Mouse (Mus musculus): ENCODE data around the gene Vav2. TPM values are rescaled to one million over a fixed set of nuclear protein-coding genes. Genes with fewer than 3 reads are reported as not detected.
A peak's percentile ranks its signal among the peaks of the same experiment; 100 is the strongest.

Gene Vav2
- polyA plus RNA-seq, 1 experiment from 2014 or later, result 7.1 TPM

DNA sequence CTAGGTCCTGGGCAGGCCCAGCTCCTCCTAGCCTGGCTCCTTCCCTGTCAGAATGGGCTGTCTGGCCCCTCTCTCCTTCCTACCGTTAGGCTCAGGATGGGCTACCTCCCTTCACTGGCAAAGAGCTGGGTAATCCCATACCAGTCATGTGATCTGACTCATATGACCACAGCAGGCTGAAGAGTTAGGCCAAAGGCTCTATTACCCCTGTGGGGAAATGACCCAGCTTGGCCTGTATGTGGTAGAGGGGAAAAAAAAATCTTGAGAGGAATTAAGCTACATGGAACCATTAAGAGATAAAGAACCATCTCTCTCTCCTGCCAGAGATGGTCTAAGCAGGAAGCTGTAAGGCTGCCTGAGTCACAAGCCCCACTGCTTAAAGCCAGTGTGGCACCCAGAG lies 108.6 kb downstream of the Vav2 start:
- Histone ChIP-seq H3K4me1 (ENCODE audit: insufficient read depth, low read length) (peaks cover 41% of the 10 kb centered on the region), H3K27ac (ENCODE audit: low read length) (peak overlapping the region; percentile 79), H3K9ac (replicated peaks; ENCODE audit: low read length) (no peak overlapping the region), H3K9me3 (ENCODE audit: low read length) (no peaks in the 10 kb centered on the region), H3K4me2 (replicated peaks; ENCODE audit: low read depth, low read length) (no peak overlapping the region), H3K36me3 (ENCODE audit: insufficient read depth, low read length) (no peaks in the 10 kb centered on the region), H3K4me3 (ENCODE audit: low read length) (no peak overlapping the region), H3K27me3 (ENCODE audit: insufficient read depth, low read length) (no peaks in the 10 kb centered on the region)
- peak; percentile 36; the same call in 1 of the 2 replicates for ATAC-seq (ENCODE audit: low FRiP score, low TSS enrichment)
- WGBS, result 13% methylated on average over 1 of the region's 1 CpGs

- Histone ChIP-seq H3K27me3 (ENCODE audit: insufficient read depth, low read length) (no peaks in the 10 kb centered on the region), H3K36me3 (ENCODE audit: insufficient read depth, low read length) (no peaks in the 10 kb centered on the region), H3K27ac (ENCODE audit: low read length) (no peak overlapping the region), H3K9me3 (ENCODE audit: low read length) (no peaks in the 10 kb centered on the region), H3K4me1 (ENCODE audit: insufficient read depth, low read length) (peaks cover 48% of the 10 kb centered on the region), H3K4me2 (replicated peaks; ENCODE audit: low read depth, low read length) (no peak overlapping the region), H3K9ac (replicated peaks; ENCODE audit: low read length) (no peak overlapping the region), H3K4me3 (ENCODE audit: low read length) (no peak overlapping the region)
- ATAC-seq (ENCODE audit: low FRiP score, low TSS enrichment), result no peak
- 80% methylated on average over 5 of the region's 5 CpGs for WGBS
These were observed 110.7 kb downstream of the Vav2 start for GRCm38 (mm10) chr2:27316167-27316566.

DNA sequence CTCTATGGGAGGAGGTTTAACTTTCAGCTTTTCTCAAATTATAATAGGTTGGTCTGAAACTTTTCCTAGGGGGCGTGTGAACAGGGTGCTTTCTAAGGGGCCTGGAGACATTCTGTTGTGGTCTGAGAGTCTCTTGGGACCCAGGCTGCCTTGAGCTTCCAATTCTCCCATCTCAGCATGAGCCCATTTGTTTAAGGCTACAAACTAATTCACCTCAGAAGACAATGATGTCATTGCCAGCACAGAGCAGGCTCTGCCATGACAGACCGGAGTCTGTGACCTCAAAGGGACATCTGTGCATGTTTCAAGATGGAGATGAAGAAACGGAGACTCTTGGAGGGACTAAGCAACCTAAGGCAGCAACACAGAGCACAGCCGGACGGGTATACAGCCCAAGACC lies 112.6 kb downstream of the Vav2 start:
- Histone ChIP-seq H3K36me3 (ENCODE audit: insufficient read depth, low read length) (no peaks in the 10 kb centered on the region), H3K27me3 (ENCODE audit: insufficient read depth, low read length) (no peaks in the 10 kb centered on the region), H3K27ac (ENCODE audit: low read length) (no peak overlapping the region), H3K9ac (replicated peaks; ENCODE audit: low read length) (no peak overlapping the region), H3K4me3 (ENCODE audit: low read length) (no peak overlapping the region), H3K9me3 (ENCODE audit: low read length) (no peaks in the 10 kb centered on the region), H3K4me2 (replicated peaks; ENCODE audit: low read depth, low read length) (no peak overlapping the region), H3K4me1 (ENCODE audit: insufficient read depth, low read length) (peaks cover 41% of the 10 kb centered on the region)
- 91% methylated on average over 5 of the region's 5 CpGs for WGBS
- ATAC-seq (ENCODE audit: low FRiP score, low TSS enrichment), result no peak

DNA sequence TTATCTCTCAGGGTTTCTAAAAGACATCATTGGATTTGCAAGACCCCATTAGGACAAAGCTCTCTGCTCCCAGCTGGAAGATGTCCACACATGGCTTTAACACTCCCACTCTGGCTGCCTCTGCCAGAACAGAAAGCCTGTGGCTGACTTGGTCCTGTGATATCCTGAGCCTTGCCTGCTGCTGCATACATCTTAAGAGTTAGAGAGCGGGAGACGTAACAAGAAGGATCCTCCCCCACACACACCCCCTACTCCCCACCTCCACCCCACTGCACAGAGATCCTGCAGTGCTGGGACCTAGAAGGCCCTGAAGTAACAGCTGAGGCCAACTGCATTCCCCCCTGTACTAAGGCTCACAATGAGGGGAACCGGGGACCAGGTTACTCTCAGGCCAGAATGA lies 114.3 kb downstream of the Vav2 start:
- H3K9me3 ChIP-seq (ENCODE audit: low read length), result no peaks in the 10 kb centered on the region
- H3K4me2 ChIP-seq (replicated peaks; ENCODE audit: low read depth, low read length), result no peak overlapping the region
- no peaks in the 10 kb centered on the region for H3K27me3 ChIP-seq (ENCODE audit: insufficient read depth, low read length)
- WGBS, result 38% methylated on average over 3 of the region's 3 CpGs
- peaks cover 26% of the 10 kb centered on the region for H3K4me1 ChIP-seq (ENCODE audit: insufficient read depth, low read length)
- H3K4me3 ChIP-seq (ENCODE audit: low read length), result no peak overlapping the region
- ATAC-seq (ENCODE audit: low FRiP score, low TSS enrichment), result peak; percentile 70
- H3K36me3 ChIP-seq (ENCODE audit: insufficient read depth, low read length), result no peaks in the 10 kb centered on the region
- no peak overlapping the region for H3K9ac ChIP-seq (replicated peaks; ENCODE audit: low read length)
- peak overlapping the region; percentile 58 for H3K27ac ChIP-seq (ENCODE audit: low read length)

DNA sequence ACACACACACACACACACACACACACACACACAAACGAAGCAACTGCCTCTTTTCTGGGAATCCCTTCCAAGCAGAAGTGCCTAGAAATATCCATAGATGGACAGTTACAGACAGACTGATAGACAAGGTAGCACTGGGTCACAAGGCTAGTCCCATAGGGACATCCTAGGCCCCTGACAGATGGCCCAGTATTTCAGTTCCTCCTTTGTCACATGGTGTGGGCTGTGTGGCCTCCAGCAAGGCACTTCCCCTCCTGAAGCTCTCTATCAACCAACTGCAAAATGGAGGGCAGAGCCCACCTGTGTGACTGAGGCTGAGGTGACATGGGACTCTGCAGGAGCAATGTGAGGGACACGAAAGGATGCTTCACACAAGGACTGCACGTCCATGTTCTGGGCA lies 115.2 kb downstream of the Vav2 start:
- peak overlapping the region; percentile 58; the same call in 1 of the 2 replicates for H3K27ac ChIP-seq (ENCODE audit: low read length)
- no peaks in the 10 kb centered on the region for H3K9me3 ChIP-seq (ENCODE audit: low read length)
- peaks cover 19% of the 10 kb centered on the region for H3K4me1 ChIP-seq (ENCODE audit: insufficient read depth, low read length)
- H3K36me3 ChIP-seq (ENCODE audit: insufficient read depth, low read length), result no peaks in the 10 kb centered on the region
- H3K27me3 ChIP-seq (ENCODE audit: insufficient read depth, low read length), result no peaks in the 10 kb centered on the region
- no peak overlapping the region for H3K4me2 ChIP-seq (replicated peaks; ENCODE audit: low read depth, low read length)
- no peak overlapping the region for H3K9ac ChIP-seq (replicated peaks; ENCODE audit: low read length)
- WGBS, result 91% methylated on average over 3 of the region's 3 CpGs
- ATAC-seq (ENCODE audit: low FRiP score, low TSS enrichment), result no peak; the same call in 1 of the 2 replicates
- no peak overlapping the region for H3K4me3 ChIP-seq (ENCODE audit: low read length)

GRCm38 (mm10) chr2:27310908-27311307 lies 115.9 kb downstream of the Vav2 start:
- Histone ChIP-seq H3K27ac (ENCODE audit: low read length) (no peak overlapping the region), H3K27me3 (ENCODE audit: insufficient read depth, low read length) (no peaks in the 10 kb centered on the region), H3K4me3 (ENCODE audit: low read length) (no peak overlapping the region), H3K36me3 (ENCODE audit: insufficient read depth, low read length) (no peaks in the 10 kb centered on the region), H3K4me2 (replicated peaks; ENCODE audit: low read depth, low read length) (no peak overlapping the region), H3K9ac (replicated peaks; ENCODE audit: low read length) (no peak overlapping the region), H3K9me3 (ENCODE audit: low read length) (no peaks in the 10 kb centered on the region), H3K4me1 (ENCODE audit: insufficient read depth, low read length) (peaks cover 15% of the 10 kb centered on the region)
- no peak for ATAC-seq (ENCODE audit: low FRiP score, low TSS enrichment)
- 77% methylated on average over 5 of the region's 5 CpGs for WGBS

GRCm38 (mm10) chr2:27310221-27310620 lies 116.6 kb downstream of the Vav2 start:
- H3K9me3 ChIP-seq (ENCODE audit: low read length), result no peaks in the 10 kb centered on the region
- H3K4me2 ChIP-seq (replicated peaks; ENCODE audit: low read depth, low read length), result no peak overlapping the region
- 80% methylated on average over 5 of the region's 5 CpGs for WGBS
- no peaks in the 10 kb centered on the region for H3K27me3 ChIP-seq (ENCODE audit: insufficient read depth, low read length)
- no peak for ATAC-seq (ENCODE audit: low FRiP score, low TSS enrichment)
- no peaks in the 10 kb centered on the region for H3K36me3 ChIP-seq (ENCODE audit: insufficient read depth, low read length)
- H3K9ac ChIP-seq (replicated peaks; ENCODE audit: low read length), result no peak overlapping the region
- H3K27ac ChIP-seq (ENCODE audit: low read length), result no peak overlapping the region
- peaks cover 19% of the 10 kb centered on the region for H3K4me1 ChIP-seq (ENCODE audit: insufficient read depth, low read length)
- no peak overlapping the region for H3K4me3 ChIP-seq (ENCODE audit: low read length)

- Histone ChIP-seq H3K4me2 (replicated peaks; ENCODE audit: low read depth, low read length) (no peak overlapping the region), H3K9ac (replicated peaks; ENCODE audit: low read length) (no peak overlapping the region), H3K27me3 (ENCODE audit: insufficient read depth, low read length) (no peaks in the 10 kb centered on the region), H3K4me3 (ENCODE audit: low read length) (no peak overlapping the region), H3K4me1 (ENCODE audit: insufficient read depth, low read length) (peaks cover 20% of the 10 kb centered on the region), H3K9me3 (ENCODE audit: low read length) (no peaks in the 10 kb centered on the region), H3K36me3 (ENCODE audit: insufficient read depth, low read length) (no peaks in the 10 kb centered on the region), H3K27ac (ENCODE audit: low read length) (no peak overlapping the region)
- 85% methylated on average over 8 of the region's 8 CpGs for WGBS
- ATAC-seq (ENCODE audit: low FRiP score, low TSS enrichment), result no peak
These were observed 120.2 kb downstream of the Vav2 start for GRCm38 (mm10) chr2:27306628-27307027.

DNA sequence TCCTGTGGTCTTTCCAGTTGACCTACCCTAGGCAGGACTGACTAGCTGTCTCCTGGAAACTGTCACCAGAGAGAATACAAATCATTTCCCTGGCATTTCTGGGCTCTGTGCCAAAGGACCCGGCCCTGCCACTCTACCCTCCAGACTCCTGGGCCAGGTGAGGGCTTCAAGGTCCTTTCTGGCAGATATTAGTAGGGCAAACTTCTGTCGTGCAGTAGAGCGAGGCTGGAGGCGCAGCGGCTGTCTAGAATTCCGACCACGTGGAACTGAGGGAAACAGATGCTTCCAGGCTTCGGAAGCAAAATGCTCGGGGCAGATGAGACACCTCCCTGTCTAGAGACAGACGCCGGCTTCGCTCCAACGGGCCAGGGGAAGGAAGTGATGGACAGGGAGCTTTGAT lies 122.1 kb downstream of the Vav2 start:
- Histone ChIP-seq H3K36me3 (ENCODE audit: insufficient read depth, low read length) (no peaks in the 10 kb centered on the region), H3K4me1 (ENCODE audit: insufficient read depth, low read length) (peaks cover 21% of the 10 kb centered on the region), H3K4me2 (replicated peaks; ENCODE audit: low read depth, low read length) (no peak overlapping the region), H3K27ac (ENCODE audit: low read length) (0 out of 2 replicates have a peak overlapping the region, but pooled peaks have one; percentile 23), H3K4me3 (ENCODE audit: low read length) (no peak overlapping the region), H3K9ac (replicated peaks; ENCODE audit: low read length) (no peak overlapping the region), H3K9me3 (ENCODE audit: low read length) (no peaks in the 10 kb centered on the region), H3K27me3 (ENCODE audit: insufficient read depth, low read length) (no peaks in the 10 kb centered on the region)
- WGBS, result 22% methylated on average over 13 of the region's 13 CpGs
- ATAC-seq (ENCODE audit: low FRiP score, low TSS enrichment), result peak; percentile 85

DNA sequence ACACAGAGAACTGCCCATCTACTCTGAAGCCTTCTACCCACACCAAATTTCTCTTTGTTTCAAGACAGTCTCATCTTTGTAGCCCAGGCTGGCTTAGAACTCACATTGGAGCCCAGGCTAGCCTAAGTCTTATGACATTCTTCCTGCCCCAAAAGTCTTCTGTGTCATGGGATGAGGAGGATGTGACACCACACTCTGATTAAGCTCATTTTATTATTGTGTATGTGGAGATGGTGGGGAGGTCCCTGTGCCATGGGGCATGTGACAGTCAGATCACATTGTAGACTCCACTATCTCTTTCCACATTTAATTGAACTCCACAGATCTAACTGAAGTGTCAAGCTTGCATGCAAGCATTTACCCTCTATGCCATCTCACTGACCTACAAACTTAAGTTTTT lies 122.8 kb downstream of the Vav2 start:
- no peak overlapping the region for H3K4me2 ChIP-seq (replicated peaks; ENCODE audit: low read depth, low read length)
- H3K4me3 ChIP-seq (ENCODE audit: low read length), result no peak overlapping the region
- ATAC-seq (ENCODE audit: low FRiP score, low TSS enrichment), result no peak
- H3K36me3 ChIP-seq (ENCODE audit: insufficient read depth, low read length), result no peaks in the 10 kb centered on the region
- no peaks in the 10 kb centered on the region for H3K9me3 ChIP-seq (ENCODE audit: low read length)
- 0 out of 2 replicates have a peak overlapping the region, but pooled peaks have one; percentile 23 for H3K27ac ChIP-seq (ENCODE audit: low read length)
- H3K9ac ChIP-seq (replicated peaks; ENCODE audit: low read length), result no peak overlapping the region
- H3K27me3 ChIP-seq (ENCODE audit: insufficient read depth, low read length), result no peaks in the 10 kb centered on the region
- H3K4me1 ChIP-seq (ENCODE audit: insufficient read depth, low read length), result peaks cover 21% of the 10 kb centered on the region

All from kidney, embryonic 16.5 days (tissue).